Mouse (Mus musculus): ENCODE measurements around the gene Lrrc1. TPM values are rescaled to one million over a fixed set of nuclear protein-coding genes. Genes with fewer than 3 reads are reported as not detected.
A peak's percentile ranks its signal among the peaks of the same experiment; 100 is the strongest.

The Lrrc1 gene
- polyA plus RNA-seq (2012; rRNA removed) = 34.0 and 40.7 TPM in 2 replicates

DNA sequence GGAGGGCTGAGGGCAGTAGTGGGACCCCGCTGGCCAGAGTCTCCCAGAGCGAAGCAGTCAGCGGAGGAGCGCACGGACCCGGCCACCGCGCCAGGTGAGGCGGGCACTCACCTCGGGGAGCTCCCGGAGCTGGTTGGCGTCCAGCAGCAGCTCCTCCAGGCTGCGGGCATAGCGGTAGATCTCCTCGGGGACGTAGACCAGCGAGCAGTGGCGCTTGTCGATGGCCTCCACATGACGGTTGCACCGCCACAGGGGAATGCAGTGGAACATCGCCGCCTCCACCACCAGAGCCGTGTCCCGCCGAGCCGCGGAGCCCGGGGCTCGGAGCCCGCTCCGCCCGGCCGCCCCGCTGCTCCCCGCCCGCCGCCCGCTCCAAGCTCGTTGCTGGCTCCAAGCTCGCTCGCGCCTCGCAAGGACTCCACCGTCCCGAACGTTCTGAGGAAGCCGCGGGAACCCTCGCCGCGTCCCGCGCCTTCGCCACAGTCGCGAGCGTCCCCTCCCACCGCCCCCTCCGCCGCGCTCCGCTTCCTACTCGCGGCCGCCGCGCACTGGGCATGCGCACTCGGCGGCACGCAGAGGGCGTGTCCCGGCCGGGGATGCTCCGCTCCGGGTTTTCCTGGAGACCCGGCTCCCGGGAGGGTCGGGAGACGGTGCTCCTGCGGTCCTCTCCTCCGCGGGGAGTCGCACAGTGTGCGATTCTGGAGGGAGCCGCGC lies at the start of gene Lrrc1:
Gene Lrrc1 (minus strand): TSS at position 517 of the 714 bp plus-strand sequence.
- peak within 1 kb of the TSS; percentile 61 for H3K27ac ChIP-seq (ENCODE audit: insufficient read depth, low read depth, low read length)
- H3K4me3 ChIP-seq (ENCODE audit: insufficient read depth, low read depth, low read length) = peak within 1 kb of the TSS; percentile 90
- no peaks in the 10 kb centered on the region for H3K27me3 ChIP-seq (replicated peaks; ENCODE audit: control insufficient read depth, insufficient read depth, low read length)
- peaks cover 17% of the 10 kb centered on the region; the same call in 1 of the 2 replicates for H3K4me1 ChIP-seq (ENCODE audit: control insufficient read depth, insufficient read depth, low read length)
- peak; percentile 91 for DNase-seq
- under 1% methylated on average over 79 of the region's 88 CpGs for WGBS
- no peak for TF ChIP-seq CTCF (conservative IDR thresholded peaks at IDR 0.05; ENCODE audit: insufficient read depth, insufficient read length, low read depth, low read length)
- peak; percentile 58 for TF ChIP-seq POLR2A (IDR thresholded peaks at IDR 0.05; ENCODE audit: low read depth, low read length)
- no peaks in the 10 kb centered on the region for H3K36me3 ChIP-seq (ENCODE audit: control insufficient read depth, insufficient read depth, low read length)

- DNase-seq = no peak
- TF ChIP-seq POLR2A (IDR thresholded peaks at IDR 0.05; ENCODE audit: low read depth, low read length) (no peak), CTCF (conservative IDR thresholded peaks at IDR 0.05; ENCODE audit: insufficient read depth, insufficient read length, low read depth, low read length) (no peak)
- Histone ChIP-seq H3K27me3 (replicated peaks; ENCODE audit: control insufficient read depth, insufficient read depth, low read length) (no peaks in the 10 kb centered on the region), H3K36me3 (ENCODE audit: control insufficient read depth, insufficient read depth, low read length) (no peaks in the 10 kb centered on the region), H3K27ac (ENCODE audit: insufficient read depth, low read depth, low read length) (no peak overlapping the region), H3K4me3 (ENCODE audit: insufficient read depth, low read depth, low read length) (no peak overlapping the region), H3K4me1 (ENCODE audit: control insufficient read depth, insufficient read depth, low read length) (no peaks in the 10 kb centered on the region; the same call in 1 of the 2 replicates)
- WGBS = 78% methylated on average over 4 of the region's 4 CpGs
These were observed 47.8 kb upstream of the Lrrc1 start for GRCm38 (mm10) chr9:77592423-77592822.

GRCm38 (mm10) chr9:77589496-77589895 lies 44.8 kb upstream of the Lrrc1 start:
- no peak for DNase-seq
- Histone ChIP-seq H3K4me3 (ENCODE audit: insufficient read depth, low read depth, low read length) (no peak overlapping the region), H3K36me3 (ENCODE audit: control insufficient read depth, insufficient read depth, low read length) (no peaks in the 10 kb centered on the region), H3K4me1 (ENCODE audit: control insufficient read depth, insufficient read depth, low read length) (no peaks in the 10 kb centered on the region; the same call in 1 of the 2 replicates), H3K27ac (ENCODE audit: insufficient read depth, low read depth, low read length) (no peak overlapping the region), H3K27me3 (replicated peaks; ENCODE audit: control insufficient read depth, insufficient read depth, low read length) (no peaks in the 10 kb centered on the region)
- 63% methylated on average over 2 of the region's 2 CpGs for WGBS
- no peak for TF ChIP-seq CTCF (conservative IDR thresholded peaks at IDR 0.05; ENCODE audit: insufficient read depth, insufficient read length, low read depth, low read length)
- no peak for TF ChIP-seq POLR2A (IDR thresholded peaks at IDR 0.05; ENCODE audit: low read depth, low read length)

DNA sequence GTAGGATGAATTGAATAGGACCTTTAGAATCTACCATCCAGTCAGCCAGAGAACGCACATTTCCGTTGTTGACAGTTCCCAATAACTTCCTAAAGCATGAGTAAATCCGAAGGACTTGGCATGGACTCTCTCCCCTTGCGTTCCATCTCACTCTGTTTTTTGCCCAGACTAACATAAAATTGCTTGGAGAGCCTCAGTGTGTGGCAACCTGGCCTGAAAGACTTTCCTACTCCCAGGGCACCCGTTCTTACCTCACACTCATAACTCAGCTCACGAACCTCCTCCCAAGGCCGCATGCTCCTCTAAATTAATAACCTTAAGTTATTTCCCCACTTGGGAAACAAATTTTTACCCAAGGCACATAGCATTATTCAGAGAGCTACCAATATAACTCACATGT lies 42.9 kb upstream of the Lrrc1 start:
- Histone ChIP-seq H3K36me3 (ENCODE audit: control insufficient read depth, insufficient read depth, low read length) (no peaks in the 10 kb centered on the region), H3K27me3 (replicated peaks; ENCODE audit: control insufficient read depth, insufficient read depth, low read length) (no peaks in the 10 kb centered on the region), H3K27ac (ENCODE audit: insufficient read depth, low read depth, low read length) (no peak overlapping the region), H3K4me3 (ENCODE audit: insufficient read depth, low read depth, low read length) (no peak overlapping the region), H3K4me1 (ENCODE audit: control insufficient read depth, insufficient read depth, low read length) (no peaks in the 10 kb centered on the region)
- DNase-seq = no peak
- WGBS = 88% methylated on average over 7 of the region's 7 CpGs
- no peak for TF ChIP-seq CTCF (conservative IDR thresholded peaks at IDR 0.05; ENCODE audit: insufficient read depth, insufficient read length, low read depth, low read length)
- TF ChIP-seq POLR2A (IDR thresholded peaks at IDR 0.05; ENCODE audit: low read depth, low read length) = no peak

GRCm38 (mm10) chr9:77586806-77587591 lies 42.3 kb upstream of the Lrrc1 start:
- no peaks in the 10 kb centered on the region for H3K27me3 ChIP-seq (replicated peaks; ENCODE audit: control insufficient read depth, insufficient read depth, low read length)
- no peaks in the 10 kb centered on the region for H3K4me1 ChIP-seq (ENCODE audit: control insufficient read depth, insufficient read depth, low read length)
- TF ChIP-seq POLR2A (IDR thresholded peaks at IDR 0.05; ENCODE audit: low read depth, low read length) (no peak), CTCF (conservative IDR thresholded peaks at IDR 0.05; ENCODE audit: insufficient read depth, insufficient read length, low read depth, low read length) (no peak)
- 73% methylated on average over 6 of the region's 6 CpGs for WGBS
- no peak for DNase-seq
- H3K4me3 ChIP-seq (ENCODE audit: insufficient read depth, low read depth, low read length) = no peak overlapping the region
- H3K36me3 ChIP-seq (ENCODE audit: control insufficient read depth, insufficient read depth, low read length) = no peaks in the 10 kb centered on the region
- no peak overlapping the region for H3K27ac ChIP-seq (ENCODE audit: insufficient read depth, low read depth, low read length)

DNA sequence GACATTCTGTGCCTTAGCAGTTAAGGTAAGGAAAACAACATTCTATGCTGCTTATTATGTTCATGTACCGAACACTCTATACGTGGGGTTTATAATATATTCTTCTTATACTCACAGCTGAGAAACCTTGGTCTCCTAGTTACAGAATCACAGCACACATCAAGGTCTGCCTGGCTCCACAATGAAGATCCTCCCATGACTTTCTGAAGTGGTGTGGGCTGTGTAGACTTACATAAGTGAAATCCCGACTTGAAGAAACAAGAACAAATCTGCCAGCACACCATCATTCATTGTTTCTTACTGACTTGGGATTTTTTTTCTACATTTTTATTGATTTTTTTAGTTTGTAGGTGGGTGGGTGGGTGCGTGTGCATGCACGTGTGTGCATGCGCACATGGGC lies 40.1 kb upstream of the Lrrc1 start:
- TF ChIP-seq POLR2A (IDR thresholded peaks at IDR 0.05; ENCODE audit: low read depth, low read length) (no peak), CTCF (conservative IDR thresholded peaks at IDR 0.05; ENCODE audit: insufficient read depth, insufficient read length, low read depth, low read length) (no peak)
- no peaks in the 10 kb centered on the region for H3K4me1 ChIP-seq (ENCODE audit: control insufficient read depth, insufficient read depth, low read length)
- no peaks in the 10 kb centered on the region for H3K27me3 ChIP-seq (replicated peaks; ENCODE audit: control insufficient read depth, insufficient read depth, low read length)
- H3K27ac ChIP-seq (ENCODE audit: insufficient read depth, low read depth, low read length) = no peak overlapping the region
- no peak for DNase-seq
- H3K36me3 ChIP-seq (ENCODE audit: control insufficient read depth, insufficient read depth, low read length) = no peaks in the 10 kb centered on the region
- no peak overlapping the region for H3K4me3 ChIP-seq (ENCODE audit: insufficient read depth, low read depth, low read length)
- 97% methylated on average over 6 of the region's 6 CpGs for WGBS

- no peaks in the 10 kb centered on the region for H3K4me1 ChIP-seq (ENCODE audit: control insufficient read depth, insufficient read depth, low read length)
- WGBS = 77% methylated on average over 2 of the region's 2 CpGs
- H3K27me3 ChIP-seq (replicated peaks; ENCODE audit: control insufficient read depth, insufficient read depth, low read length) = no peaks in the 10 kb centered on the region
- no peak for DNase-seq
- H3K36me3 ChIP-seq (ENCODE audit: control insufficient read depth, insufficient read depth, low read length) = no peaks in the 10 kb centered on the region
- TF ChIP-seq CTCF (conservative IDR thresholded peaks at IDR 0.05; ENCODE audit: insufficient read depth, insufficient read length, low read depth, low read length) = no peak
- no peak for TF ChIP-seq POLR2A (IDR thresholded peaks at IDR 0.05; ENCODE audit: low read depth, low read length)
- no peak overlapping the region for H3K27ac ChIP-seq (ENCODE audit: insufficient read depth, low read depth, low read length)
- H3K4me3 ChIP-seq (ENCODE audit: insufficient read depth, low read depth, low read length) = no peak overlapping the region
These were observed 38.6 kb upstream of the Lrrc1 start for GRCm38 (mm10) chr9:77583302-77583701.

Data from kidney, adult 2 months (tissue).